Mouse (Mus musculus) left cerebral cortex, adult 2 months (tissue): Measurements from ENCODE around the gene Vps13c. TPM values are rescaled to one million over a fixed set of nuclear protein-coding genes. Genes with fewer than 3 reads are reported as not detected.

Experiments
- DNase-seq, 2 experiments: peaks; one replicate each; pipeline ENCODE4 v3.0.0; 2021 to 2022; ENCODE audit warnings: low spot score in 2 of 2, mixed read lengths in 1 of 2; ENCODE audit errors: extremely low spot score in 1 of 2
- H3K27ac ChIP-seq: fragments of 200-600 bp; 2 replicates; pipeline ENCODE4 v1.8.1; 2022
- H3K4me3 ChIP-seq: fragments of 200-600 bp; 2 replicates; pipeline ENCODE4 v1.8.1; 2022
- CTCF ChIP-seq: fragments of 200-600 bp; IDR thresholded peaks from 2 replicates; pipeline ENCODE4 v1.8.1; 2022; ENCODE audit warnings: antibody characterized with exemption, mild to moderate bottlenecking, moderate library complexity
- intact Hi-C: fragments of 180-260 bp; cut with DNase I; formaldehyde crosslinking; loops from one replicate; pipeline ENCODE4 v1.15.1; 2025
- long read RNA-seq, 2 experiments: library from polyadenylated mRNA; stranded (forward); transcript quantifications; one replicate each; pipeline ENCODE4 v2.0.0; 2021; ENCODE audit warnings: borderline mapping rate in 2 of 2
- total RNA-seq, 2 experiments: library from RNA; stranded (reverse); gene quantifications; 2 replicates each; pipeline ENCODE4 v1.2.3; 2021

Vps13c gene
- total RNA-seq, result 10 to 100 TPM; 82.2 to 83.8 TPM
- long read RNA-seq, experiment 1, partial matches to known transcripts, result 4 of 5 reads
- long read RNA-seq, experiment 1, other reads (novel, unspliced or antisense), result 1 of 5 reads
- long read RNA-seq, experiment 2, partial matches to known transcripts, result 2 of 4 reads
- long read RNA-seq, experiment 2, other reads (novel, unspliced or antisense), result 2 of 4 reads

- intact Hi-C loops, result no loop called here
- H3K4me3 ChIP-seq, result peak within 1 kb of the TSS; percentile 93
- no peak; the same call in 1 of the 2 replicates for TF ChIP-seq CTCF
- peak; percentile 79 to 84 for DNase-seq
- peak within 1 kb of the TSS; percentile 94 for H3K27ac ChIP-seq
Observed at GRCm38 (mm10) chr9:67839981-67840859, at the start of gene Vps13c. TSS of gene Vps13c (plus strand) at chr9:67840396.

- TF ChIP-seq CTCF, result no peak
- Histone ChIP-seq H3K4me3 (no peak overlapping the region), H3K27ac (no peak overlapping the region)
- DNase-seq, result no peak
- intact Hi-C loops, result no loop called here
Observed at GRCm38 (mm10) chr9:67792405-67792804, 47.8 kb upstream of the Vps13c start.

GRCm38 (mm10) chr9:67793501-67793900, 46.7 kb upstream of the Vps13c start:
- Histone ChIP-seq H3K27ac (no peak overlapping the region), H3K4me3 (no peak overlapping the region)
- intact Hi-C loops, result no loop called here
- TF ChIP-seq CTCF, result no peak
- DNase-seq, result no peak

GRCm38 (mm10) chr9:67794216-67794615, 46.0 kb upstream of the Vps13c start:
- H3K27ac ChIP-seq, result no peak overlapping the region
- no peak for TF ChIP-seq CTCF

GRCm38 (mm10) chr9:67794668-67795067, 45.5 kb upstream of the Vps13c start:
- no peak for TF ChIP-seq CTCF
- intact Hi-C loops, result no loop called here
- Histone ChIP-seq H3K4me3 (no peak overlapping the region), H3K27ac (no peak overlapping the region)
- no peak for DNase-seq

More at GRCm38 (mm10) chr9:67794216-67794615, 46.0 kb upstream of the Vps13c start:
- intact Hi-C loops, result no loop called here
- H3K4me3 ChIP-seq, result no peak overlapping the region
- DNase-seq, result no peak

- Histone ChIP-seq H3K27ac (no peak overlapping the region), H3K4me3 (peak overlapping the region; percentile 3; the same call in 1 of the 2 replicates)
- TF ChIP-seq CTCF, result no peak
- DNase-seq, result peak; percentile 36 to 46
- intact Hi-C loops, result no loop called here
Observed at GRCm38 (mm10) chr9:67795205-67795675, 45.0 kb upstream of the Vps13c start.

GRCm38 (mm10) chr9:67799078-67799819, 40.9 kb upstream of the Vps13c start:
- DNase-seq, result no peak
- H3K27ac ChIP-seq, result no peak overlapping the region
- TF ChIP-seq CTCF, result no peak
- intact Hi-C loops, result no loop called here
- no peak overlapping the region for H3K4me3 ChIP-seq

- peak; percentile 27 to 53 for DNase-seq
Observed at GRCm38 (mm10) chr9:67802241-67802640, 38.0 kb upstream of the Vps13c start.

GRCm38 (mm10) chr9:67807000-67807399, 33.2 kb upstream of the Vps13c start:
- Histone ChIP-seq H3K4me3 (no peak overlapping the region), H3K27ac (no peak overlapping the region)
- intact Hi-C loops, result no loop called here
- no peak for DNase-seq
- no peak for TF ChIP-seq CTCF

More at GRCm38 (mm10) chr9:67802241-67802640, 38.0 kb upstream of the Vps13c start:
- Histone ChIP-seq H3K27ac (no peak overlapping the region), H3K4me3 (no peak overlapping the region)
- peak; percentile 83 for TF ChIP-seq CTCF
- intact Hi-C loops, result loop anchor here (1.0 to 2.0 kb wide), 2 partner anchors 44 to 91 kb away; no protein-coding TSS in a partner anchor

GRCm38 (mm10) chr9:67810527-67810926, 29.7 kb upstream of the Vps13c start:
- intact Hi-C loops, result no loop called here
- H3K27ac ChIP-seq, result no peak overlapping the region
- no peak overlapping the region for H3K4me3 ChIP-seq
- peak; percentile 14 for TF ChIP-seq CTCF
- no peak for DNase-seq

GRCm38 (mm10) chr9:67811116-67811515, 29.1 kb upstream of the Vps13c start:
- Histone ChIP-seq H3K4me3 (no peak overlapping the region), H3K27ac (no peak overlapping the region)
- intact Hi-C loops, result no loop called here
- DNase-seq, result no peak
- TF ChIP-seq CTCF, result no peak
